Mouse (Mus musculus) ovary, adult 18-20 months (tissue): ENCODE measurements at regions not wholly inside any gene's neighbourhood (a gene's known extent, or its start where the extent isn't known, plus 50 kb on each side); places are given as distances from the start of the nearest gene placed in this dataset.

ENCODE experiments used
- DNase-seq: peaks from one replicate; pipeline ENCODE4 v3.0.0; 2022; ENCODE audit warnings: low spot score, mixed read lengths

GRCm38 (mm10) chr4:125265575-125265974 lies 137.9 kb upstream of the Zc3h12a start:
- DNase-seq = no peak

- DNase-seq = no peak
Measured at GRCm38 (mm10) chr4:125265065-125265464, 137.4 kb upstream of the Zc3h12a start.

- no peak for DNase-seq
Measured at GRCm38 (mm10) chr4:125261547-125261946, 133.9 kb upstream of the Zc3h12a start.

- no peak for DNase-seq
Measured at GRCm38 (mm10) chr4:125259306-125259705, 131.7 kb upstream of the Zc3h12a start.

GRCm38 (mm10) chr4:125257916-125258315 lies 130.3 kb upstream of the Zc3h12a start:
- no peak for DNase-seq

- DNase-seq = no peak
Measured at GRCm38 (mm10) chr4:125253161-125253560, 125.5 kb upstream of the Zc3h12a start.

- DNase-seq = no peak
Measured at GRCm38 (mm10) chr4:125252228-125252627, 124.6 kb upstream of the Zc3h12a start.

- no peak for DNase-seq
Measured at GRCm38 (mm10) chr4:125249061-125249460, 121.4 kb upstream of the Zc3h12a start.

GRCm38 (mm10) chr4:125246171-125246570 lies 118.5 kb upstream of the Zc3h12a start:
- DNase-seq = no peak

- no peak for DNase-seq
Measured at GRCm38 (mm10) chr4:125242512-125242911, 114.9 kb upstream of the Zc3h12a start.

GRCm38 (mm10) chr4:125241577-125242262 lies 114.1 kb upstream of the Zc3h12a start:
- DNase-seq = no peak

- no peak for DNase-seq
Measured at GRCm38 (mm10) chr4:125231711-125232260, 104.1 kb upstream of the Zc3h12a start.

- DNase-seq = no peak
Measured at GRCm38 (mm10) chr4:125227194-125227593, 99.6 kb upstream of the Zc3h12a start.

- DNase-seq = no peak
Measured at GRCm38 (mm10) chr4:125222922-125223321, 95.3 kb upstream of the Zc3h12a start.

GRCm38 (mm10) chr4:125220314-125220713 lies 92.7 kb upstream of the Zc3h12a start:
- peak; percentile 15 for DNase-seq

GRCm38 (mm10) chr4:125219209-125219608 lies 91.6 kb upstream of the Zc3h12a start:
- DNase-seq = no peak

GRCm38 (mm10) chr4:125214306-125214705 lies 86.7 kb upstream of the Zc3h12a start:
- DNase-seq = peak; percentile 20

- no peak for DNase-seq
Measured at GRCm38 (mm10) chr4:125212176-125212530, 84.5 kb upstream of the Zc3h12a start.

GRCm38 (mm10) chr4:125211459-125212175 lies 84.0 kb upstream of the Zc3h12a start:
- no peak for DNase-seq

- peak; percentile 41 for DNase-seq
Measured at GRCm38 (mm10) chr4:125210719-125211118, 83.1 kb upstream of the Zc3h12a start.

GRCm38 (mm10) chr4:125208136-125208915 lies 80.7 kb upstream of the Zc3h12a start:
- no peak for DNase-seq

GRCm38 (mm10) chr4:125203521-125203920 lies 75.9 kb upstream of the Zc3h12a start:
- DNase-seq = no peak
